Mouse (Mus musculus): Measurements from ENCODE around the gene Rps6kl1. TPM values are rescaled to one million over a fixed set of nuclear protein-coding genes. Genes with fewer than 3 reads are reported as not detected.

Gene Rps6kl1
- total RNA-seq (2023): 1 to 10 TPM; 1.1 to 2.0 TPM

GRCm38 (mm10) chr12:85151002-85151774, at the start of gene Rps6kl1:
Gene Rps6kl1, minus strand, starts transcription at chr12:85151264.

GRCm38 (mm10) chr12:85177740-85178239, 26.7 kb upstream of the Rps6kl1 start, which contains the start of gene Pgf:
Gene Pgf, minus strand, starts transcription at chr12:85177790.

DNA sequence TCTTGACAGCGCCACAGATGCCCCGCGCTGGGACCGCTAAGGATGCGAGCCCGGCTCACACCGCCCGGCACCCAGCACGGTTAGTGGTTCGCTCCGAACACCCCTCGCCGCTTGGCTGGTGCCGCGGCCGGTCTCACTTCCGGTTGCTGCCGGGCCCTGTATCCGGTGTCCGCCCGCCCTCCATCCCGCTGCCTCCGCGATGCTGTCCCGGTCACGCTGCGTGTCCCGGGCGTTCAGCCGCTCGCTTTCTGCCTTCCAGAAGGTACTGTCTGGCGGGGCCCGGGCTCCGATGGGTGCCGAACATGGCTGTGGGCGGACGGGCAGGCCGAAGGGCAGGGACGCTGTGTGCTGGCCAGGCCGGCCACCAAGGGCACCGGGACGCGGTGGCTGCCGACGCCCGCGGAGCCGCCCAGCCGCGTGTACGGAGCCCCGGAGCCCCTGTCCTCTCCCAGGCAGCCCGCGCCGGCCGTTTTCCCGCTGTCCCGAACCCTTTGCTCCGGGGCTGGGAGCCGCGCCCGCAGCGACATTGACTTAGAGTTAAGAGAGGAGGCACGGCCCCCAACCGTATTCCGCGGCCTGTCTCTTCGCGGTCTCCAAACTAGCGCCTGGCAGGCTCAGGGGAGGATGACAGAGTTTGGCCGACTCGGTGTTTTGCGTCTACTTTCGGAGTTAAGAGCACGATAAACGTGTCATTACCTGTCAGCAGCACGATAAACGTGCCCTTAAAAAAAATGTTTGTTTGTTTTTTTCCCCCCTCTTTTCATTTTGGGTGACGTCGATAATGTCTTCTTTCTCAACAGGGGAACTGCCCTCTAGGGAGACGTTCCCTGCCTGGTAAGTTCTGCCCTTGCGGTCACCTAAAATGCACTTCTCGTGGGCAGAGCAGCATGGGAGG, 40.1 kb downstream of the Rps6kl1 start, which contains the start of the genes Prox2 and Dlst:
Gene Prox2, minus strand, starts transcription at position 62 of the 895 bp plus-strand sequence.
Gene Dlst, plus strand, starts transcription at position 136 of the 895 bp plus-strand sequence.

Other genes with a start within 250 kb of the Rps6kl1 start
- gene Fcf1, start 180.4 kb downstream of the Rps6kl1 start, total RNA-seq (2023): 10 to 100 TPM; 89.7 to 90.9 TPM
- gene Arel1, start 180.4 kb downstream of the Rps6kl1 start, total RNA-seq (2023): 10 to 100 TPM; 51.1 to 51.7 TPM
- gene Ylpm1, start 154.9 kb downstream of the Rps6kl1 start, total RNA-seq (2023): 100 to 1,000 TPM in 1 of 2 experiments, 10 to 100 TPM in 1; 93.4 to 107 TPM
- 1 to 10 TPM; 4.7 to 5.9 TPM for gene Prox2, start 40.5 kb downstream of the Rps6kl1 start, total RNA-seq (2023)
- gene Dlst, start 40.4 kb downstream of the Rps6kl1 start, total RNA-seq (2023): 100 to 1,000 TPM; 219 to 231 TPM
- not detected for gene Pgf, start 26.5 kb upstream of the Rps6kl1 start, total RNA-seq (2023)
- 100 to 1,000 TPM in 1 of 2 experiments, 10 to 100 TPM in 1; 86.4 to 103 TPM for gene Eif2b2, start 68.2 kb upstream of the Rps6kl1 start, total RNA-seq (2023)
- gene Mlh3, start 119.3 kb upstream of the Rps6kl1 start, total RNA-seq (2023): 10 to 100 TPM; 17.5 to 21.1 TPM
- gene Acyp1, start 137.2 kb upstream of the Rps6kl1 start, total RNA-seq (2023): 10 to 100 TPM; 15.0 to 20.7 TPM
- gene Zc2hc1c, start 137.3 kb upstream of the Rps6kl1 start, total RNA-seq (2023): not detected
- 10 to 100 TPM; 60.1 to 68.9 TPM for gene Nek9, start 188.1 kb upstream of the Rps6kl1 start, total RNA-seq (2023)
- gene Tmed10, start 223.6 kb upstream of the Rps6kl1 start, total RNA-seq (2023): 100 to 1,000 TPM; 142 to 144 TPM

Data from B cell, adult 67 days (primary cell).